Mouse (Mus musculus): ENCODE measurements around the gene Nacc2. TPM values are rescaled to one million over a fixed set of nuclear protein-coding genes. Genes with fewer than 3 reads are reported as not detected.
A peak's percentile ranks its signal among the peaks of the same experiment; 100 is the strongest.

The Nacc2 gene
- total and polyA plus RNA-seq, 3 experiments, result 19.0 to 31.8 (median 31.6) TPM

- WGBS, result 75% methylated on average over 2 of the region's 2 CpGs
- Histone ChIP-seq H3K36me3 (ENCODE audit: control insufficient read depth, insufficient read depth, low read length) (no peaks in the 10 kb centered on the region), H3K4me1 (ENCODE audit: control insufficient read depth, insufficient read depth, low read length) (no peaks in the 10 kb centered on the region; the same call in 1 of the 2 replicates), H3K27ac (no peak overlapping the region), H3K27me3 (ENCODE audit: control insufficient read depth, insufficient read depth, low read length) (no peaks in the 10 kb centered on the region), H3K9ac (ENCODE audit: low read depth, low read length) (no peak overlapping the region), H3K79me2 (replicated peaks; ENCODE audit: control insufficient read depth, insufficient read depth, low read length) (no peaks in the 10 kb centered on the region), H3K4me3 (no peak overlapping the region)
- TF ChIP-seq POLR2A (IDR thresholded peaks at IDR 0.05; ENCODE audit: insufficient read depth, low read depth, low read length) (no peak), CTCF (IDR thresholded peaks at IDR 0.05) (no peak), EP300 (IDR thresholded peaks at IDR 0.05; ENCODE audit: insufficient read depth, low read depth, low read length) (no peak)
- no peak for DNase-seq
- intact Hi-C loops (cut with DNase I), result no loop called here
Observed at GRCm38 (mm10) chr2:26106233-26106632, 16.8 kb downstream of the Nacc2 start.

- Histone ChIP-seq H3K27me3 (ENCODE audit: control insufficient read depth, insufficient read depth, low read length) (no peaks in the 10 kb centered on the region), H3K36me3 (ENCODE audit: control insufficient read depth, insufficient read depth, low read length) (no peaks in the 10 kb centered on the region), H3K27ac (no peak overlapping the region), H3K4me3 (no peak overlapping the region), H3K9ac (ENCODE audit: low read depth, low read length) (no peak overlapping the region), H3K4me1 (ENCODE audit: control insufficient read depth, insufficient read depth, low read length) (no peaks in the 10 kb centered on the region), H3K79me2 (replicated peaks; ENCODE audit: control insufficient read depth, insufficient read depth, low read length) (no peaks in the 10 kb centered on the region)
- no peak for TF ChIP-seq EP300 (IDR thresholded peaks at IDR 0.05; ENCODE audit: insufficient read depth, low read depth, low read length)
- no peak for TF ChIP-seq CTCF (IDR thresholded peaks at IDR 0.05)
- TF ChIP-seq POLR2A (IDR thresholded peaks at IDR 0.05; ENCODE audit: insufficient read depth, low read depth, low read length), result no peak
- intact Hi-C loops (cut with DNase I), result no loop called here
- WGBS, result 72% methylated on average over 4 of the region's 4 CpGs
- DNase-seq, result no peak
Observed at GRCm38 (mm10) chr2:26100296-26100695, 22.7 kb downstream of the Nacc2 start.

GRCm38 (mm10) chr2:26099851-26100250, 23.2 kb downstream of the Nacc2 start:
- WGBS, result 85% methylated on average over 1 of the region's 1 CpGs
- intact Hi-C loops (cut with DNase I), result no loop called here

GRCm38 (mm10) chr2:26099260-26099659, 23.8 kb downstream of the Nacc2 start:
- 68% methylated on average over 5 of the region's 5 CpGs for WGBS
- no peak overlapping the region for H3K9ac ChIP-seq (ENCODE audit: low read depth, low read length)
- intact Hi-C loops (cut with DNase I), result no loop called here
- TF ChIP-seq POLR2A (IDR thresholded peaks at IDR 0.05; ENCODE audit: insufficient read depth, low read depth, low read length) (no peak), CTCF (IDR thresholded peaks at IDR 0.05) (no peak), EP300 (IDR thresholded peaks at IDR 0.05; ENCODE audit: insufficient read depth, low read depth, low read length) (no peak)
- no peaks in the 10 kb centered on the region for H3K4me1 ChIP-seq (ENCODE audit: control insufficient read depth, insufficient read depth, low read length)
- H3K4me3 ChIP-seq, result no peak overlapping the region
- H3K36me3 ChIP-seq (ENCODE audit: control insufficient read depth, insufficient read depth, low read length), result no peaks in the 10 kb centered on the region
- DNase-seq, result no peak
- H3K79me2 ChIP-seq (replicated peaks; ENCODE audit: control insufficient read depth, insufficient read depth, low read length), result no peaks in the 10 kb centered on the region
- no peaks in the 10 kb centered on the region for H3K27me3 ChIP-seq (ENCODE audit: control insufficient read depth, insufficient read depth, low read length)
- H3K27ac ChIP-seq, result no peak overlapping the region

More at GRCm38 (mm10) chr2:26099851-26100250, 23.2 kb downstream of the Nacc2 start:
- Histone ChIP-seq H3K4me1 (ENCODE audit: control insufficient read depth, insufficient read depth, low read length) (no peaks in the 10 kb centered on the region), H3K79me2 (replicated peaks; ENCODE audit: control insufficient read depth, insufficient read depth, low read length) (no peaks in the 10 kb centered on the region), H3K36me3 (ENCODE audit: control insufficient read depth, insufficient read depth, low read length) (no peaks in the 10 kb centered on the region), H3K27me3 (ENCODE audit: control insufficient read depth, insufficient read depth, low read length) (no peaks in the 10 kb centered on the region), H3K9ac (ENCODE audit: low read depth, low read length) (no peak overlapping the region), H3K27ac (no peak overlapping the region), H3K4me3 (no peak overlapping the region)
- TF ChIP-seq CTCF (IDR thresholded peaks at IDR 0.05), result no peak
- no peak for TF ChIP-seq EP300 (IDR thresholded peaks at IDR 0.05; ENCODE audit: insufficient read depth, low read depth, low read length)
- TF ChIP-seq POLR2A (IDR thresholded peaks at IDR 0.05; ENCODE audit: insufficient read depth, low read depth, low read length), result no peak
- no peak for DNase-seq

- Histone ChIP-seq H3K4me3 (no peak overlapping the region), H3K27ac (no peak overlapping the region), H3K36me3 (ENCODE audit: control insufficient read depth, insufficient read depth, low read length) (no peaks in the 10 kb centered on the region), H3K27me3 (ENCODE audit: control insufficient read depth, insufficient read depth, low read length) (no peaks in the 10 kb centered on the region), H3K4me1 (ENCODE audit: control insufficient read depth, insufficient read depth, low read length) (peaks cover 2% of the 10 kb centered on the region), H3K79me2 (replicated peaks; ENCODE audit: control insufficient read depth, insufficient read depth, low read length) (no peaks in the 10 kb centered on the region), H3K9ac (ENCODE audit: low read depth, low read length) (no peak overlapping the region)
- intact Hi-C loops (cut with DNase I), result no loop called here
- DNase-seq, result no peak
- TF ChIP-seq CTCF (IDR thresholded peaks at IDR 0.05), result no peak
- TF ChIP-seq EP300 (IDR thresholded peaks at IDR 0.05; ENCODE audit: insufficient read depth, low read depth, low read length), result no peak
- no peak for TF ChIP-seq POLR2A (IDR thresholded peaks at IDR 0.05; ENCODE audit: insufficient read depth, low read depth, low read length)
- 88% methylated on average over 7 of the region's 7 CpGs for WGBS
Observed at GRCm38 (mm10) chr2:26093897-26094296, 29.1 kb downstream of the Nacc2 start.

- H3K27me3 ChIP-seq (ENCODE audit: control insufficient read depth, insufficient read depth, low read length), result no peaks in the 10 kb centered on the region
- H3K9ac ChIP-seq (ENCODE audit: low read depth, low read length), result peak overlapping the region; percentile 16; the same call in 1 of the 2 replicates
- TF ChIP-seq POLR2A (IDR thresholded peaks at IDR 0.05; ENCODE audit: insufficient read depth, low read depth, low read length) (no peak), CTCF (IDR thresholded peaks at IDR 0.05) (no peak), EP300 (IDR thresholded peaks at IDR 0.05; ENCODE audit: insufficient read depth, low read depth, low read length) (no peak)
- intact Hi-C loops (cut with DNase I), result no loop called here
- H3K79me2 ChIP-seq (replicated peaks; ENCODE audit: control insufficient read depth, insufficient read depth, low read length), result no peaks in the 10 kb centered on the region
- WGBS, result 3% methylated on average over 24 of the region's 24 CpGs
- no peak for DNase-seq
- peaks cover 8% of the 10 kb centered on the region for H3K4me1 ChIP-seq (ENCODE audit: control insufficient read depth, insufficient read depth, low read length)
- no peaks in the 10 kb centered on the region for H3K36me3 ChIP-seq (ENCODE audit: control insufficient read depth, insufficient read depth, low read length)
- peak overlapping the region; percentile 43 for H3K4me3 ChIP-seq
- no peak overlapping the region for H3K27ac ChIP-seq
Observed at GRCm38 (mm10) chr2:26091771-26092393, 31.1 kb downstream of the Nacc2 start.
